In the genomic region with DNA sequence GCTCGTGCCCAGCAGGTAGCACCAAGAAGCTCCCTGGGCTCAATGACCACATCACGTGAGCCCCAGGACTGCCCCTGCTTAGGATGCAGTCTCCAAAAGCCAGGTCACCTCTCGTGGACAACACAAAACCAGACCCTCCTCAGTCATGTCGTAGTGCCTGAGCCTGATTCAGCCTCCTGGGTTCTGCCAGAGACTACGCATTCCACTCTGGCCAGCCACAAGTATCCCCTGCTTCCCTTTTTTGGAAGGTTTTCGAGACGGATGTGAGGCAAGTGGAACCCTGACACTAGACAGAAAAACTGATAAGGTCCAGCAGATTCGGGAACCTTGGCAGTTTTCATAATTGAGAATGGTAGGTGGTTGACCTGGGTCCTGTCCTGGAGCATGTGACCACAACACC, we compare ENCODE assay signal across 25 mouse cellular contexts. TPM values are rescaled to one million over a fixed set of nuclear protein-coding genes. Genes with fewer than 3 reads are reported as not detected.
DNase-seq lines count a peak whose midpoint lies in the region; ATAC-seq and TF ChIP-seq lines count a peak whose summit lies in the region.
"Had no signal": no experiment of that assay in that cellular context is flagged by ENCODE, and none has a peak within 500 bp of the region (broad histone marks: within the 10 kb centered on the region; RNA-seq: fewer than 3 reads in every experiment).

No protein-coding gene starts in this region.

- WGBS in heart, embryonic 10.5 days, result 74% methylated on average over 8 of the region's 8 CpGs

- no peak for TF ChIP-seq POLR2A in CH12.LX (IDR thresholded peaks at IDR 0.05; ENCODE audit: low read depth, low read length)

- no peak for TF ChIP-seq EP300 in CH12.LX (IDR thresholded peaks at IDR 0.05; ENCODE audit: low read length)

- peak; percentile 79 for DNase-seq in heart, adult 11 months
- no peak for DNase-seq in heart, embryonic 10.5 days (ENCODE audit: low spot score)
- no peak for DNase-seq in CH12.LX (ENCODE audit: extremely low read depth)
- DNase-seq in kidney, adult 18-20 months, result no peak
- no peak for DNase-seq in layer of hippocampus, postnatal 14 days (ENCODE audit: low spot score in 2 of 2)
- DNase-seq: adrenal gland, adult 8-10 months; adrenal gland, postnatal 14 days; adrenal gland, postnatal 36 days; B cell, adult 2 months; cerebellum, adult 11-12 months; cerebellum, adult 2 months; cerebellum, adult 9-10 months; cerebellum, postnatal 10 days; cerebellum, postnatal 25 days; embryo, embryonic 11 days had no signal

- H3K4me2 ChIP-seq in CH12.LX (ENCODE audit: insufficient read depth, low read depth, poor library complexity, severe bottlenecking), result no peak overlapping the region
- H3K4me2 ChIP-seq: embryonic facial prominence, embryonic 13.5 days; embryonic facial prominence, embryonic 15.5 days; forebrain, embryonic 12.5 days had no signal

- no peak overlapping the region for H3K4me3 ChIP-seq in heart, embryonic 10.5 days
- H3K4me3 ChIP-seq in CH12.LX (replicated peaks in 1 of 3; ENCODE audit: low read depth in 2 of 3, low read length in 2 of 3, poor library complexity in 1 of 3), result no peak overlapping the region
- H3K4me3 ChIP-seq: embryonic facial prominence, embryonic 13.5 days; embryonic facial prominence, embryonic 15.5 days; erythroblast, embryonic 14.5 days; forebrain, embryonic 10.5 days; forebrain, embryonic 12.5 days had no signal

- in situ Hi-C loops in CH12.LX (cut with MboI; ENCODE audit: low pct_ligation_motif_present, low pct_unique_long_range_greater_than_20kb, low sequenced_read_pairs), result no loop called here

- no peaks in the 10 kb centered on the region for H3K36me3 ChIP-seq in heart, embryonic 10.5 days
- no peaks in the 10 kb centered on the region for H3K36me3 ChIP-seq in CH12.LX (replicated peaks in 1 of 2; ENCODE audit: control insufficient read depth in 1 of 2, insufficient read depth in 1 of 2, low read length in 1 of 2)
- H3K36me3 ChIP-seq: embryonic facial prominence, embryonic 13.5 days; embryonic facial prominence, embryonic 15.5 days; forebrain, embryonic 10.5 days; forebrain, embryonic 12.5 days had no signal

- no peak for TF ChIP-seq RAD21 in CH12.LX (IDR thresholded peaks at IDR 0.05; ENCODE audit: low read depth, low read length)

- H3K9me3 ChIP-seq in heart, embryonic 10.5 days, result no peaks in the 10 kb centered on the region
- H3K9me3 ChIP-seq in CH12.LX (replicated peaks; ENCODE audit: low read length), result no peaks in the 10 kb centered on the region
- H3K9me3 ChIP-seq: embryonic facial prominence, embryonic 13.5 days; embryonic facial prominence, embryonic 15.5 days; forebrain, embryonic 10.5 days; forebrain, embryonic 12.5 days had no signal

- H3K9ac ChIP-seq in CH12.LX (ENCODE audit: insufficient read depth, low read depth), result no peak overlapping the region
- H3K9ac ChIP-seq: embryonic facial prominence, embryonic 13.5 days; embryonic facial prominence, embryonic 15.5 days; forebrain, embryonic 12.5 days had no signal

- 0 out of 2 replicates have a peak, but pooled peaks cover 15% of the 10 kb centered on the region for H3K27me3 ChIP-seq in heart, embryonic 10.5 days (ENCODE audit: insufficient read depth, poor library complexity, severe bottlenecking)
- H3K27me3 ChIP-seq in CH12.LX (replicated peaks), result no peaks in the 10 kb centered on the region
- H3K27me3 ChIP-seq: embryonic facial prominence, embryonic 13.5 days; embryonic facial prominence, embryonic 15.5 days had no signal

- no peaks in the 10 kb centered on the region for H3K79me2 ChIP-seq in CH12.LX (replicated peaks; ENCODE audit: control insufficient read depth, extremely low read depth, insufficient read depth, poor library complexity, severe bottlenecking)

- no peak for TF ChIP-seq CTCF in CH12.LX (conservative IDR thresholded peaks at IDR 0.05 in 1 of 2, IDR thresholded peaks at IDR 0.05 in 1 of 2; ENCODE audit: low read depth in 2 of 2, low read length in 2 of 2)

- peaks cover 33% of the 10 kb centered on the region for H3K4me1 ChIP-seq in heart, embryonic 10.5 days
- H3K4me1 ChIP-seq in CH12.LX (ENCODE audit: control insufficient read depth in 1 of 2, insufficient read depth in 2 of 2), result peaks cover 18 to 59% of the 10 kb centered on the region in 2 experiments

- H3K27ac ChIP-seq in heart, embryonic 10.5 days, result no peak overlapping the region
- no peak overlapping the region for H3K27ac ChIP-seq in CH12.LX (ENCODE audit: insufficient read depth, low read depth)
- H3K27ac ChIP-seq: forebrain, embryonic 10.5 days; forebrain, embryonic 12.5 days had no signal

- dilution Hi-C loops in CH12.LX (cut with MboI; ENCODE audit: extremely low pct_ligation_motif_present, extremely low pct_unique_long_range_greater_than_20kb, low sequenced_read_pairs), result no loop called here

- peak; percentile 65 for ATAC-seq in granulocyte monocyte progenitor cell, adult 5-6 weeks (replicated peaks; ENCODE audit: poor library complexity, severe bottlenecking)
- peak; percentile 54 for ATAC-seq in megakaryocyte progenitor cell, adult 5-6 weeks (replicated peaks; ENCODE audit: poor library complexity)
- ATAC-seq: CD4-positive, CD25-positive, alpha-beta regulatory T cell, adult 4 months; forebrain, embryonic 14.5 days; forebrain, embryonic 16.5 days had no signal

TF ChIP-seq in CH12.LX, 34 proteins besides CTCF, POLR2A, EP300 and RAD21:
- TF ChIP-seq BHLHE40 (IDR thresholded peaks at IDR 0.05; ENCODE audit: low read depth, low read length) (0 out of 2 replicates have a peak, but pooled peaks have one; percentile 29), RCOR1 (conservative IDR thresholded peaks at IDR 0.05; ENCODE audit: low read depth, low read length) (no peak), USF2 (conservative IDR thresholded peaks at IDR 0.05; ENCODE audit: low read depth, low read length) (no peak), PAX5 (IDR thresholded peaks at IDR 0.05; ENCODE audit: low read length) (no peak), ETS1 (conservative IDR thresholded peaks at IDR 0.05; ENCODE audit: low read depth, low read length) (no peak)

RNA-seq across cellular contexts. Expression of a gene that starts 47.8 kb away (rescaled TPM):
- polyA plus RNA-seq in heart, embryonic 10.5 days (2016; fragmentation: Nextera tagmentation; extraction: Ambion mirVana), result 20.6 and 31.5 TPM in 2 replicates
- 13.3 and 15.9 TPM in 2 replicates for total RNA-seq in CH12.LX (2012; rRNA removed)
- 11.9 and 13.6 TPM in 2 replicates for total RNA-seq in CH12.LX (2014; rRNA removed)
- 11.9 and 17.6 TPM in 2 replicates for polyA plus RNA-seq in CH12.LX (2012; ENCODE audit: insufficient read length, low read depth)
- 15.7 and 30.6 TPM in 2 replicates for total RNA-seq in granulocyte monocyte progenitor cell, adult 5-6 weeks (2014; fragmentation: Nextera tagmentation)
- 15.7 and 24.6 TPM in 2 replicates for total RNA-seq in granulocyte monocyte progenitor cell, adult 5-6 weeks (2017)
- total RNA-seq in megakaryocyte progenitor cell, adult 5-6 weeks (2015), result 16.8 and 33.0 TPM in 2 replicates
- total RNA-seq in megakaryocyte progenitor cell, adult 5-6 weeks (2017), result 26.9 and 27.4 TPM in 2 replicates
- 10 to 100 TPM; 49.1 to 60.4 TPM for total RNA-seq in layer of hippocampus, postnatal 14 days (2021)
